ENCODE assay signal across 28 mouse cellular contexts in the genomic region with DNA sequence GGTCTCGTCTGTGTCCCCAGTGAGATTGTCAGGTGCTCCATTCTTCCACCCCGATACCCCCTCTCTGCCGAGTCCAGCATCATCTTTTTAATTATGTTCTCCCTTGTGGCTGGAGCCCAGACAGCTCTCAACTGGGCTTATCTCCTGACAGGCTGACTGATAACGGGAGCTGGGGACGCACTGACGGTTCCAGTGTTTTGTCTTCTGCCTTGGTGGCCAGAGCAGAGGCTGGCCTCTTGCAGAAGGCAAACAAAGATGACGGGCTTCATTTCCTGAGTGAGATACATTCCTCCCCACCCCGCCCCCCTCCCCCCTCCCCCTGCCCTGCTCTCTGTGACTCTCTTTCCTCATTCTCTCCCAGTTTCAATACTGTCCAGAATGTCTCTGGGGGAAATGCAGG. TPM values are rescaled to one million over a fixed set of nuclear protein-coding genes. Genes with fewer than 3 reads are reported as not detected.
DNase-seq lines count a peak whose midpoint lies in the region; ATAC-seq and TF ChIP-seq lines count a peak whose summit lies in the region.
"Had no signal": no experiment of that assay in that cellular context is flagged by ENCODE, and none has a peak within 500 bp of the region (broad histone marks: within the 10 kb centered on the region; RNA-seq: fewer than 3 reads in every experiment).

No protein-coding gene starts in this region.

- peaks cover 9% of the 10 kb centered on the region for H3K4me1 ChIP-seq in heart, embryonic 12.5 days (replicated peaks)
- no peaks in the 10 kb centered on the region for H3K4me1 ChIP-seq in kidney, postnatal 0 days (replicated peaks; ENCODE audit: insufficient read depth, low read length)
- peaks cover 30% of the 10 kb centered on the region for H3K4me1 ChIP-seq in midbrain, embryonic 13.5 days (replicated peaks)
- H3K4me1 ChIP-seq in midbrain, postnatal 0 days (ENCODE audit: insufficient read depth, low read length) = no peaks in the 10 kb centered on the region
- H3K4me1 ChIP-seq: forebrain, embryonic 15.5 days; megakaryocyte, embryonic 14.5 days had no signal

- intact Hi-C loops in heart, postnatal 36 days (cut with DNase I) = no loop called here

- peaks cover 19% of the 10 kb centered on the region for H3K27me3 ChIP-seq in heart, embryonic 12.5 days (replicated peaks)
- H3K27me3 ChIP-seq in kidney, postnatal 0 days (ENCODE audit: insufficient read depth, low read length) = no peaks in the 10 kb centered on the region
- H3K27me3 ChIP-seq in midbrain, embryonic 13.5 days = no peaks in the 10 kb centered on the region
- H3K27me3 ChIP-seq in midbrain, postnatal 0 days (ENCODE audit: insufficient read depth, low read length) = no peaks in the 10 kb centered on the region
- H3K27me3 ChIP-seq: forebrain, embryonic 15.5 days; neural tube, embryonic 12.5 days had no signal

- H3K4me2 ChIP-seq in heart, embryonic 12.5 days = peak overlapping the region; percentile 20
- no peak overlapping the region for H3K4me2 ChIP-seq in kidney, postnatal 0 days (ENCODE audit: low read length)
- H3K4me2 ChIP-seq in midbrain, embryonic 13.5 days (replicated peaks) = no peak overlapping the region
- no peak overlapping the region for H3K4me2 ChIP-seq in midbrain, postnatal 0 days (ENCODE audit: low read depth, low read length, poor library complexity, severe bottlenecking)
- H3K4me2 ChIP-seq: forebrain, embryonic 15.5 days; heart, embryonic 13.5 days; neural tube, embryonic 12.5 days had no signal

- H3K9ac ChIP-seq in heart, embryonic 12.5 days = no peak overlapping the region
- H3K9ac ChIP-seq in kidney, postnatal 0 days (ENCODE audit: low read depth, low read length) = no peak overlapping the region
- no peak overlapping the region for H3K9ac ChIP-seq in midbrain, embryonic 13.5 days (replicated peaks)
- H3K9ac ChIP-seq in midbrain, postnatal 0 days (replicated peaks; ENCODE audit: low read length, poor library complexity, severe bottlenecking) = no peak overlapping the region
- H3K9ac ChIP-seq: forebrain, embryonic 15.5 days; heart, embryonic 13.5 days; neural tube, embryonic 12.5 days had no signal

- no peak overlapping the region for H3K27ac ChIP-seq in heart, embryonic 12.5 days (ENCODE audit: poor library complexity, severe bottlenecking)
- H3K27ac ChIP-seq in kidney, postnatal 0 days = no peak overlapping the region
- peak overlapping the region; percentile 25; the same call in 1 of the 2 replicates for H3K27ac ChIP-seq in midbrain, embryonic 13.5 days
- no peak overlapping the region for H3K27ac ChIP-seq in midbrain, postnatal 0 days (ENCODE audit: low read depth, low read length)
- H3K27ac ChIP-seq: forebrain, embryonic 15.5 days; heart, embryonic 13.5 days; neural tube, embryonic 12.5 days; stomach, postnatal 0 days had no signal

- 0 out of 2 replicates have a peak, but pooled peaks have one; percentile 48 for ATAC-seq in heart, embryonic 12.5 days (ENCODE audit: insufficient number of reproducible peaks, low FRiP score)
- no peak for ATAC-seq in kidney, postnatal 0 days (replicated peaks; ENCODE audit: low FRiP score, low read depth)
- ATAC-seq in midbrain, embryonic 13.5 days = 0 out of 2 replicates have a peak, but pooled peaks have one; percentile 24
- ATAC-seq in midbrain, postnatal 0 days (ENCODE audit: low FRiP score) = no peak
- no peak for ATAC-seq in inflammation-experienced regulatory T-cells, adult 6 months
- ATAC-seq: CD4-positive, CD25-positive, alpha-beta regulatory T cell, adult 4 months; forebrain, embryonic 15.5 days had no signal

- no peak for TF ChIP-seq CTCF in kidney, postnatal 0 days (IDR thresholded peaks at IDR 0.05; ENCODE audit: low read depth)
- TF ChIP-seq CTCF in midbrain, postnatal 0 days (IDR thresholded peaks at IDR 0.05) = no peak

- WGBS in heart, embryonic 12.5 days = 2% methylated on average over 8 of the region's 8 CpGs
- WGBS in kidney, postnatal 0 days = 11% methylated on average over 8 of the region's 8 CpGs
- whole genome bisulfite sequencing in midbrain, embryonic 13.5 days = 13% methylated on average over 8 of the region's 8 CpGs
- WGBS in midbrain, postnatal 0 days = 19% methylated on average over 8 of the region's 8 CpGs

- no peaks in the 10 kb centered on the region for H3K9me3 ChIP-seq in heart, embryonic 12.5 days (replicated peaks)
- no peaks in the 10 kb centered on the region for H3K9me3 ChIP-seq in kidney, postnatal 0 days (replicated peaks; ENCODE audit: low read length)
- no peaks in the 10 kb centered on the region for H3K9me3 ChIP-seq in midbrain, embryonic 13.5 days
- no peaks in the 10 kb centered on the region for H3K9me3 ChIP-seq in midbrain, postnatal 0 days (ENCODE audit: low read length)
- H3K9me3 ChIP-seq: forebrain, embryonic 15.5 days; heart, embryonic 13.5 days; neural tube, embryonic 12.5 days had no signal

- no peak for DNase-seq in heart, postnatal 36 days
- peak; percentile 11 for DNase-seq in kidney, postnatal 0 days (ENCODE audit: low spot score)
- no peak for DNase-seq in kidney, adult 11 months
- no peak for DNase-seq in midbrain, postnatal 0 days (ENCODE audit: low spot score)
- peak; percentile 25 for DNase-seq in embryo, embryonic 9.5 days (ENCODE audit: extremely low spot score)
- DNase-seq: cerebellum, adult 11 months; cerebellum, adult 9-11 months; gastrocnemius, postnatal 10 days; heart, postnatal 14 days; kidney, adult 18-20 months; kidney, postnatal 25 days; layer of hippocampus, postnatal 36 days; lung, postnatal 36 days; thymus, adult 2 months; thymus, postnatal 4 days had no signal

- H3K36me3 ChIP-seq in heart, embryonic 12.5 days = no peaks in the 10 kb centered on the region
- no peaks in the 10 kb centered on the region for H3K36me3 ChIP-seq in kidney, postnatal 0 days (ENCODE audit: insufficient read depth, low read length)
- H3K36me3 ChIP-seq in midbrain, embryonic 13.5 days = no peaks in the 10 kb centered on the region
- no peaks in the 10 kb centered on the region for H3K36me3 ChIP-seq in midbrain, postnatal 0 days (ENCODE audit: insufficient read depth, low read length)
- H3K36me3 ChIP-seq: forebrain, embryonic 15.5 days; heart, embryonic 13.5 days; neural tube, embryonic 12.5 days had no signal

- no peak overlapping the region for H3K4me3 ChIP-seq in heart, embryonic 12.5 days
- H3K4me3 ChIP-seq in kidney, postnatal 0 days (replicated peaks; ENCODE audit: low read depth, low read length) = no peak overlapping the region
- no peak overlapping the region for H3K4me3 ChIP-seq in midbrain, embryonic 13.5 days (replicated peaks)
- no peak overlapping the region for H3K4me3 ChIP-seq in midbrain, postnatal 0 days (ENCODE audit: low read depth, low read length)
- H3K4me3 ChIP-seq: forebrain, embryonic 15.5 days; heart, embryonic 13.5 days; megakaryocyte, embryonic 14.5 days; neural tube, embryonic 12.5 days had no signal

RNA-seq across cellular contexts. Expression of gene Vwa5b1, which starts 21.2 kb away (rescaled TPM):
- polyA plus RNA-seq in heart, embryonic 12.5 days (2016; fragmentation: Nextera tagmentation; extraction: Ambion mirVana) = not detected in 2 replicates
- total RNA-seq in heart, postnatal 36 days (2021) = not detected
- polyA plus RNA-seq in kidney, postnatal 0 days (2015; fragmentation: Nextera tagmentation; extraction: Ambion mirVana) = 0.11 and 0.15 TPM in 2 replicates
- polyA plus RNA-seq in midbrain, embryonic 13.5 days (2015; fragmentation: Nextera tagmentation; extraction: Ambion mirVana) = 0.63 and 0.82 TPM in 2 replicates
- 8.8 and 16.9 TPM in 2 replicates for total RNA-seq in midbrain, postnatal 0 days (2014; rRNA removed)
- polyA plus RNA-seq in midbrain, postnatal 0 days (2015; fragmentation: Nextera tagmentation; extraction: Ambion mirVana) = 2.1 and 3.1 TPM in 2 replicates
- not detected for polyA plus RNA-seq in inflammation-experienced regulatory T-cells, adult 6 months (2017; shearing (Covaris generic))
- total RNA-seq: common myeloid progenitor, adult 5-6 weeks; gastrocnemius, postnatal 10 days; granulocyte monocyte progenitor cell, adult 5-6 weeks; heart, postnatal 14 days; liver, adult 2 months had no signal
- polyA plus RNA-seq: CD4-positive, CD25-positive, alpha-beta regulatory T cell, adult 4 months; heart, embryonic 13.5 days; liver, adult 2 months; liver, embryonic 16.5 days had no signal

Comparison
In these comparisons a context has a peak if more than half of its experiments do, and no peak if none do; other contexts are left out.
1. ATAC-seq: peak in heart, embryonic 12.5 days (single experiment) and midbrain, embryonic 13.5 days (single experiment); none in kidney, postnatal 0 days (single experiment), midbrain, postnatal 0 days (single experiment) and inflammation-experienced regulatory T-cells, adult 6 months (single experiment).
2. DNase-seq: peak in kidney, postnatal 0 days (single experiment) and embryo, embryonic 9.5 days (single experiment); none in heart, postnatal 36 days (0 of 2), kidney, adult 11 months (single experiment) and midbrain, postnatal 0 days (single experiment).